ENCODE assay signal across 14 mouse cellular contexts in genomic region chr12:9059965-9060364, GRCm38 (mm10).
"Had no signal": no experiment of that assay in that cellular context is flagged by ENCODE, and none has a peak within 500 bp of the region (broad histone marks: within the 10 kb centered on the region; RNA-seq: fewer than 3 reads in every experiment).

No protein-coding gene starts in this region.

- H3K4me1 ChIP-seq: liver, embryonic 15.5 days; midbrain, embryonic 10.5 days had no signal

- H3K9ac ChIP-seq: limb, embryonic 13.5 days; liver, embryonic 15.5 days; neural tube, embryonic 15.5 days had no signal

- H3K27me3 ChIP-seq: limb, embryonic 13.5 days; liver, embryonic 15.5 days; neural tube, embryonic 15.5 days had no signal

- DNase-seq: lung, adult 2 months; lung, postnatal 10 days; lung, postnatal 4 days; midbrain, embryonic 14.5 days; right cerebral cortex, adult 18-20 months; right cerebral cortex, postnatal 25 days; thymus, postnatal 4 days had no signal

- H3K9me3 ChIP-seq: limb, embryonic 13.5 days; liver, embryonic 15.5 days; midbrain, embryonic 10.5 days; neural tube, embryonic 15.5 days had no signal

- H3K27ac ChIP-seq: layer of hippocampus, adult 2 months; limb, embryonic 13.5 days; liver, embryonic 15.5 days; midbrain, embryonic 10.5 days; neural tube, embryonic 15.5 days had no signal

- H3K4me3 ChIP-seq: layer of hippocampus, adult 2 months; limb, embryonic 13.5 days; liver, embryonic 15.5 days; midbrain, embryonic 10.5 days; myocyte; neural tube, embryonic 15.5 days had no signal

- H3K4me2 ChIP-seq: limb, embryonic 13.5 days; liver, embryonic 11.5 days; liver, embryonic 15.5 days; neural tube, embryonic 15.5 days had no signal

- H3K36me3 ChIP-seq: limb, embryonic 13.5 days; liver, embryonic 15.5 days; midbrain, embryonic 10.5 days; neural tube, embryonic 15.5 days had no signal
